Mouse (Mus musculus): ENCODE data around the gene Sypl2. TPM values are rescaled to one million over a fixed set of nuclear protein-coding genes. Genes with fewer than 3 reads are reported as not detected.

Sypl2 gene
- polyA plus RNA-seq (2012; fragmentation: generic; extraction: Trizol), result not detected

DNA sequence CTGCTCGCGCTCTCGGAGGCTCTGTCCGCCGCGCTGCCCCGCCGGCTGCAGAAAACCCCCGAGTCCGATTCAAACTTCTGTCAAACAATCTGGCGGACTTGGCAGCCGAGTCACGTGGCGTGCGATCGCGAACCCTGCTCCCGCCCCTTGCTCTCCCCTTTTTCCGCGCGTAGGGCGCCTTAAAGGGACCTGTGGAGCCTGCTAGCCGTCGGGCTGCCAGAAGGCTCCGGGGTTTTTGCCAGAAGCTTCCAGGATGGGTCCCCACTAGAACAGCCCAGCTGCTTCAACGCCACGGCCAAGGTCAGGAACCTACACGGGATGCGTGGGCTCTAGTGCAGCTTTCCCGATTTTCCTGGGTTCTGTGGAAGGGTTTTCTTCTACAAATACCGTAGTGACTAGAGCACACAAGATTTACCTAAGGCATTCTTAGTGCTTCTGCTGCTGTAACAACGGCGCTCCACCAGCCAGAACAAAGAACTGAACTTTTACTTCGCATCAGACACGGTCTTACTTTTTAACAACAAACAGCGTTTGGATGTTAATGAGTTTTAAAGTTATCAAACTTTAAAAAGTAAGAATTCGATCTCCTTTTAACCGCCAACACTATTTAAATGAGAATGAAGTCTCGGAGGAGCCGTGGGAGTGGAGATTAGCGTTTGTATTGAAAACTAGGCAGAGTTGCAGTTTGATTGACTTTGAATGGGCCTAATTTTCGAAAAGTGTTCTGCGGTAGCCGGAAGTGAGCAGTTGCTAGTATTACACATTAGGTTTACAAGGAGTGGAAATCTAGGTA lies at the start of gene Sypl2:
Gene Sypl2, minus strand, starts transcription at position 91 of the 793 bp plus-strand sequence.

DNA sequence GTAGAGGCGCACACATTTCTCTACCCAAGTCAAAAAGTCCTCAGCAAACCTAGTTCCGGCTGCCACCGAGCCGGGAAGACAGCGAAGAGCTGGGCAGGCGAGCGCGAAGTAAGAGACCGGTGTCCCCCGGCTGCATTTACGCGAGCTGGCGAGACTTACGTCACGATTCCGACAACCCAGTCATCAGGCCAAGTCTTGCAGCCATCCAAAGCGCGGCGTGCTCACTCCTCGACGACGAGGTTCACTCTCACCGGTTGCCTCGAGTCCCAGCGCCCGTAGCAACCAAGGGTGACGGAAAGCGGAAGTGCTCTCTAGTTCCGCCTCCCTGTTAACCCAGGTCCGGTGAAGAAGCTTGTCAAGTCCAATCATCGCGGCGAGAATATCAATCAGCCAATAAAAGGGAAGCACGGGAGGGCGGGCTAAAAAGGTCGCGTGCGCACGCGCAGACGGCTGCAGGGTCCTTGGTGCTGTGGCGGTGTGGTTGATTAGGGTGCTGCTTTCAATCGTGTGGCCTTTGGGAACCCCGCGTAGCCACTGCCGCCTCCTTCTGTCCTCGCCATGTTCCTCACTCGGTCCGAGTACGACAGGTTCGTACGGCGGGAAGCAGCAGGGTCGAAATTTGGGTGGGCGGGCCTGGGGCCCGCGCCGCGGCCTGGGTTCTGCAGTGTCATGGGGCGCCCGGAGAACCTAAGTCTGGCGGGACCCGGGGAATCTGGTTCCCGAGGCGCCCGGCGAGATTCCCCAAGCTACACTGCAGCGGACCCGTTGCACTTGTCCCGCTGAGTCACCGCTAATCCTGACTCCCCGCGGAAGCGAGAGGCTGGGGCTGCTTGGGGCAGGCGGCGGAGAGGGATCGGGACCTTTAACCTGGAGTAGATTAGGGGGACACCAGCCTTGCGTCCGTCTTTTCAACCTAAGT lies 30.5 kb upstream of the Sypl2 start, which contains the start of gene Psma5:
Gene Psma5, plus strand, starts transcription at position 208 of the 919 bp plus-strand sequence.

DNA sequence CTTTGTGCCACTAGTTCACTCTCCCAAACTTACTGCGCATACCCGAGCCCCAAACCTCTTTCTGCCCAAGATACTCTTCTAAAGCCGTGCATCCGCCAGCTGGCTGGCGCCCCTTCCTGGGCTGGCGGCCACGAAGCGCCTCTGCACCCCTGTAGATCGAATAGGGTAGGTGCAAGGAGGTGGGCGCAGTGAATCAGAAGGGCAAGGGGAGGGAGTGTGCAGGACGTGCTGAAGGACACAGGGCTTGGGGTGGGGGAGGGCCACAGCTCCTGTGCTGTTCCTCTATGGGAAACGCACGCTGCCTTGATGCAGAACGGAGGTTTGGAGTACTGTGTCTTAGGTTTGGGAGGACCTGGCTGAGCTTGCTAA lies 15.7 kb downstream of the Sypl2 start, which contains the start of gene Atxn7l2:
Gene Atxn7l2, minus strand, starts transcription at position 164 of the 369 bp plus-strand sequence.

DNA sequence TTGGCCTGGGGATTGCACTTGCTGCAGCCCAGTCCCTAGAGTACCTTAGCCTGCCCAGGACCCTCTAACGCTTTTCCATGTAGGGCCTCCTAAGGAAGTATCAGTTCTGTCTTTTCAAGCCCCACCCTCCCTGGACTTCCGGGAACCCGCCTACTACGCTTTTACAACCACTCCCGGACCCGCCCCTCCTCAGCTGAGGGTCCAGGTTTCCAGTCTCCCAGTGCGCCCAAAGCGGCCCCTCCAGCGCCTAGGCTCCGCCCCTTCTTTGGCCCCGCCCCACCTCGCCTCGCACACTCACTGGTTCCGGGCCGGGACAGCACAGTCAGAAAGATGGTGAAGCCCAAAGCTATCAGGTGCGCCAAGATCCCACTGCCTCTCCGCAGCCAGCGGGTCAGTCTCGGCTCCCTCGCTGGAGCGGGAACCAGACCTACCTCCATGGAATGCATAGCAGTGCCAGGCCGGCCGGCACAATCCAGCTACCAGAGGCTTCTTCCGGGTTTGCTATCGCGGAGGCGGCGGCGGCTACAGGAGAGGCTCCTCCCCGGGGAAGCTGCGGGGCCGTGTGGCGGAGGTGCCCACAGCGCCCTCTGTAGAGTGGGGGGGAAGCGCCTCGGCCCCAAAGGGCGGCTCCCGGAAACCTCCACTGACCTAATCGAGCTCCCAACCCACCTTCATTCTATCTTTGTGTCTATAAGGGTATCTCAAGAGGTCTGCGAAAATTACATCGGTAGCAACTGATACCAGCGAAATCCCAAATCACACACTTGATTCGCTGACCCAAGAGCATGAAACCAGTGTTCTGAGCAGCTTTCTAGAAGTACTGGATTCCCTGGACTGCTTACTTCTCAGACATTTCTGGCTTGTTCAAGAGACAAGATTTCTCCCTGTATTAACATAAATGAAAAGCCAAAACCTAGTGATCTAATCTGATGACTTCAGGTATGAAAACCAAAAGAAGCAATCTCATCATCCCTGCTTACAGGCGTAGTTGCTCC lies 25.8 kb downstream of the Sypl2 start, which contains the start of gene Cyb561d1:
Gene Cyb561d1, minus strand, starts transcription at position 884 of the 995 bp plus-strand sequence.

DNA sequence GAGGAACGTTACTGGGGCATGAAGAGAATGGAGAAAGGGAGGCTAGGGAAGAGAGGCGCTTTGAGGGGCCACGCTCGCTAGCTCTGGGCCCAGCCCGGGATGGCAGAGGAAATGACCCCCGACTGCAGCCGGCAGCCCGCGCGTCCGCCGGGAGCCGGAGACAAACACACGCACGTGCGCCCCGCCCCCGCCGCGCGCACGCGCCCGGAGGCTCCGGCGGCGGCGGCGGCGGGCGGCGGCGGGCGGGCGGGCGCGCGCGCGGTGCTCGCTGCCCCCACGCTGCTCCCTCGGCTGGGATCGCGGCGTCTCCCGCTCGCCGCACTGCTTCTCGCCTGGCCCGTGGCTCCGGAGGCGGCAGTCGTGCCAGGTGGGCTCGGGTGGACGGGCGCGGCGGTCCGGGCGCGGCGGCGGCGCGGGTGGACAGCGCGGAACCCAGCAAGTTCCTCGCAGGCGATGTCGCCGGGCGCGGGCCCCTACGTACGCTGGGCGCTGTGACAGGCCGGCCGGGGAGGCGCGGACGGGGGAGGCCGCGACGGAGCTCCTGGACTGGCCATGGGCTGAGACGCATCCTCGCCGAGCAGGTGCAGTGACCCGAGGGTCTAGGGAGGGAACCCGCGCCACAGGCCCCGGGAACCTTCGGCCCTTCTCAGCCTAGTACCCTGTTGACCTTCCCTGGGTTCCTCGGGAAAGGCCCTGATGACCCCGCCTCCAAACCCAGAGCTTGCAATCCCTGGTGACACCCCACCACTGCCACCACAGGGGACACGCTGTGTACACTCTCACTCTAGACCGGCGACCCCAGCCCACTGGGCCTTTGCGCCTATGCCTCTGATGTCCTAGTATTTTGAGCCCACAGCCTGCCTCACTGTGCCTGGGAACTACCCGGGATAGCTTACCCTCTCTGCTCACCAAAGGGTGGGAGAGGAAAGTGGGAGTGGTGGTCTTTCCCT lies 40.1 kb downstream of the Sypl2 start, which contains the start of gene Amigo1:
Gene Amigo1, plus strand, starts transcription at position 238 of the 950 bp plus-strand sequence.

Other genes starting within 250 kb of the Sypl2 start
- 100 to 1,000 TPM in 1 of 2 experiments, 10 to 100 TPM in 1; 74.5 to 252 TPM for gene Gstm2, start 240.2 kb downstream of the Sypl2 start, polyA plus RNA-seq (2012; fragmentation: generic; extraction: Trizol)
- 100 to 1,000 TPM; 317 to 499 TPM for gene Gstm1, start 208.7 kb downstream of the Sypl2 start, polyA plus RNA-seq (2012; fragmentation: generic; extraction: Trizol)
- gene Gstm4, start 181.8 kb downstream of the Sypl2 start, polyA plus RNA-seq (2012; fragmentation: generic; extraction: Trizol), result under 1 TPM; 0.15 to 0.91 TPM
- gene Ampd2, start 140.0 kb downstream of the Sypl2 start, polyA plus RNA-seq (2012; fragmentation: generic; extraction: Trizol), result 10 to 100 TPM; 19.0 to 51.7 TPM
- 1 to 10 TPM in 1 of 2 experiments, under 1 TPM in 1; 0.49 to 2.2 TPM for gene Gnat2, start 133.9 kb downstream of the Sypl2 start, polyA plus RNA-seq (2012; fragmentation: generic; extraction: Trizol)
- 10 to 100 TPM in 1 of 2 experiments, 1 to 10 TPM in 1; 1.1 to 19.6 TPM for gene Gnai3, start 80.5 kb downstream of the Sypl2 start, polyA plus RNA-seq (2012; fragmentation: generic; extraction: Trizol)
- under 1 TPM in 1 of 2 experiments, not detected in 1; 0.15 TPM for gene Gpr61, start 71.8 kb downstream of the Sypl2 start, polyA plus RNA-seq (2012; fragmentation: generic; extraction: Trizol)
- under 1 TPM; 0.33 to 0.92 TPM for gene Amigo1, start 40.3 kb downstream of the Sypl2 start, polyA plus RNA-seq (2012; fragmentation: generic; extraction: Trizol)
- 1 to 10 TPM in 1 of 2 experiments, under 1 TPM in 1; 0.49 to 3.1 TPM for gene Cyb561d1, start 25.4 kb downstream of the Sypl2 start, polyA plus RNA-seq (2012; fragmentation: generic; extraction: Trizol)
- 1 to 10 TPM; 3.1 to 9.9 TPM for gene Atxn7l2, start 15.7 kb downstream of the Sypl2 start, polyA plus RNA-seq (2012; fragmentation: generic; extraction: Trizol)
- gene Psma5, start 30.3 kb upstream of the Sypl2 start, polyA plus RNA-seq (2012; fragmentation: generic; extraction: Trizol), result 100 to 1,000 TPM; 122 to 173 TPM
- gene Sort1, start 57.4 kb upstream of the Sypl2 start, polyA plus RNA-seq (2012; fragmentation: generic; extraction: Trizol), result under 1 TPM; 0.04 to 0.74 TPM
- gene Mybphl, start 138.3 kb upstream of the Sypl2 start, polyA plus RNA-seq (2012; fragmentation: generic; extraction: Trizol), result not detected
- 10 to 100 TPM; 27.3 to 64.8 TPM for gene Psrc1, start 157.2 kb upstream of the Sypl2 start, polyA plus RNA-seq (2012; fragmentation: generic; extraction: Trizol)
- gene Celsr2, start 188.9 kb upstream of the Sypl2 start, polyA plus RNA-seq (2012; fragmentation: generic; extraction: Trizol), result under 1 TPM in 1 of 2 experiments, not detected in 1; 0.06 TPM
- gene Sars, start 218.6 kb upstream of the Sypl2 start, polyA plus RNA-seq (2012; fragmentation: generic; extraction: Trizol), result 100 to 1,000 TPM; 106 to 202 TPM